Mouse (Mus musculus): ENCODE data around the gene Helz.

DNA sequence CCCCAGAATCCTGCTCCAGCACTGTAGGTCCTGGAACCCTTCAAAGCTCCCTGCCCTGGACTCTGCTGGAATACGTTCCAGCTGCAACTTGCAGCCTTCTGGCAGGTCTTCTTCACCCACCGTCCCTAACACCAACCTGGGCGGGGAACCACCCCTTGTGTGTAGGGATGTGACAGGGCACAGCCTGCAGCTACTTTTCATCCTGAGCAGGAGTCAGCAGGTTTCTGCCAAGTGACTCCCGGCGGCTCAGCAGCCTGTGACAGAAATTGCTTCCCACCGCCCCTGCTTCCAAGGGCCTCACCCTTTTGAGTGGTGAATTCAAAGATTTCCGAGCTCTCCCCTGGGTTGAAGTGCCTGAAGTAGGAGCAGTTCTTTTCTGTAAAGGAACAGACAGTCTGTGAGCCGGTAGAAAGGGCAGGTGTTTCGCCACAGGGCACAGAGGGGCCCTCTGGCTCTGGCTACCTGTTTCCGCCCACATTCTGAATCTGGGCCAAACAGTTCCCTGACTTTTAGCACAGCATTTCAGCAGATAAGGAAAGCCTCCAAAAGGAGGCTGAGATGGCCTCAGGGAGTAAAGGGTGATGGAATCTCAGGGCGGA, 157.8 kb downstream of the Helz start:
- TF ChIP-seq POLR2A (IDR thresholded peaks at IDR 0.05; ENCODE audit: borderline replicate concordance, extremely low read depth, low read depth, low read length) (no peak), CTCF (IDR thresholded peaks at IDR 0.05; ENCODE audit: insufficient read depth, low read length) (no peak)
